Mouse (Mus musculus): ENCODE measurements around the gene Mslnl.
A peak's percentile ranks its signal among the peaks of the same experiment; 100 is the strongest.
"Not testable (repeated sequence)": the region's sequence is repeated elsewhere in the genome, so short reads cannot be mapped to it uniquely, and the experiment has no call there.

Gene Mslnl

DNA sequence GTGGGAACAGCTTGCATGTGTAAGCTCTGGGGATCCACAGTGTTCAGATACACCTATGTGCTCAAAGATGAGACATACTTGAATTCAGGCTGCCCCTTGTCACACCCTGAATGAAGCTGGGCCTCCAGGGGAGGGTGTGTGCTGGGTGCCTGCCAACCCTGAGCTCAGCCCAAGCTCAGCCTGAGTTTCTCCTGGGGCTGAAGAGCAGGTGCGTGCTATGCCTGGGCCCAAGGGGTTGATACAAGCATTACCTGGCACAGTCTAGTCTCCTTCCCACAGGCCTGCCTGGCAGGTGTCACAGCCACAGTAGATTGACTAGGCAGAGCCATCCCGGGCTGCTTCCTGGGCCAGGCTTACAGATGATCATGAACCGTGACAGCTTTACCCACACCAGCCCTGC lies at the start of gene Mslnl:
Mslnl (plus strand) TSS at position 298 of the 400 bp plus-strand sequence.
- DNase-seq: no peak

- no peak for DNase-seq
These were observed 49.5 kb upstream of the Mslnl start for GRCm38 (mm10) chr17:25686323-25686722.

DNA sequence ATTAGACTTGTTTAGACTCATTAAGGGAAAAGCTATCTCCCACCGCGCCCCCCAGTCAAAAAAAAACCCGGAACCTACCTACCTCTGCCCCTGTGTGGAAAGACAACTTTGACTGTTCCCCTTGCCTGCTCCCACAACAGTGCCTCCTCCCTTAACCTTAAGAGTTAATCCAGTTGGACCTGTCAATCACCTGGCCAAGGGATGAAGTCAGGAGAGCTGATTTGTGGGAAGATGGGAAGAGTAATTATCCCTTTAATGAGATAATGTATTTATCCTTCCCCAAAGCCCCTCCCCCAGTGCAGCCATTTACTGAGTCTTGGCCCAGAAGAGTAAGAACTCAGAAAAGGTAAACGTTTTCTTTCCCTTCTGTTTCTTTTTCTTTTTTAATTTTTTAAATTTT lies 46.9 kb upstream of the Mslnl start:
- no peak for DNase-seq

DNA sequence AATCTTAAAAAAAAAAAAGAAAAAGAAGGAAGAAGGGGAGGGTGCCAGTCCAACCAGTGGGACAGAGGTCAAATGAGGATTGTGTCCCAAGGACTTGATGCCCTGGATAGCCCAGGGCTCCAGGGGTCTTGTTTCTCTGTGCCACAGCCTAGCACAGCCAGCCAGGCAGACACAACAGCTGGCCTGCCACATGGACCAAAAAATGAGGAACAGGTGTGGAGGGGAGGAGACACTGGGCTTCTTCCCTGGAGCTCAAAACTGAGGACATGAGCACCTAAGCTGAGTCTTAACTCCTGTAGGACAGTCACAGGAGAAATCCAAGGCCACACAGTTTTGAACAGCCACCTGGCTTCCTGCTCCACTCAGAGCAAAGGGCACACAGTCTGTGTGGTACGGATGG lies 39.6 kb upstream of the Mslnl start:
- no peak for DNase-seq

DNA sequence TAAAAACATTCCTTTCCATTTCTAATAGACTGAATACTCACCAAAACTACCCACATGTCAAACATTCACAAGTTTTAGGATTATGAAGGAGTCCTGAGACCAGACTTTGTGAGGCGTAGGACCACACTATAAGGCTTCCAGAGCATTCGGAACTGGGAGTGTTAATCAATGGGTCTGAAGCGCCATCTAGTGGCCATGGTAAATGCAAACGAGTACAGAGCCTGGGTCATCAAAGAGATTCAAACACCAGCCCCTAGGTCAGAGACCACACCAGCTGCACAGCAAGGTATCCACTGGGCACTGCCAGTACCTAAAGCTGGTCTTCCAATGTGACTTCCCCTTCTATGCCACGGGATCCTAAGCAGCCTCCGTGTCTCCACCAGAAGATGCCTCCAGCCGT lies 37.4 kb upstream of the Mslnl start:
- DNase-seq: peak; percentile 69

- DNase-seq: no peak
These were observed 34.9 kb upstream of the Mslnl start for GRCm38 (mm10) chr17:25700863-25701496.

- DNase-seq: no peak
These were observed 25.8 kb upstream of the Mslnl start for GRCm38 (mm10) chr17:25709994-25710393.

DNA sequence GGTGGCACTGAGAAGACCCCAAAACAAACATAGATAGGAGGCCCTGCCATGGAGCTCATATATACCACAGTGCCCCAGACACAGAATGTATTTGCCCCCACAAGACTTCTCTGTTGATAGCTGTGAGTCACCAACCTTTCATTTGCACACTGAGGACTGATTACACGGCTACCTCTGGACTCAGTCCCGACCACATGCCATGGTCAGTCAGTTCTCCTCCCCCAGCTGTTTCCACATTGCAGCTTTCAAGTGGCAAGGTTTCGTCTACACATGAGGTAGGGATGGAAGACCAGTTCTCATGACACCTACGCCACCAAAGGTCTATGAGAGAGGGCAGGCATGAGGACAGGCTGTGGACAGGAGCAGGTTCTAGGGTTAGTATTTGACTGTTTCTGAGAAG lies 24.7 kb upstream of the Mslnl start:
- DNase-seq: no peak

DNA sequence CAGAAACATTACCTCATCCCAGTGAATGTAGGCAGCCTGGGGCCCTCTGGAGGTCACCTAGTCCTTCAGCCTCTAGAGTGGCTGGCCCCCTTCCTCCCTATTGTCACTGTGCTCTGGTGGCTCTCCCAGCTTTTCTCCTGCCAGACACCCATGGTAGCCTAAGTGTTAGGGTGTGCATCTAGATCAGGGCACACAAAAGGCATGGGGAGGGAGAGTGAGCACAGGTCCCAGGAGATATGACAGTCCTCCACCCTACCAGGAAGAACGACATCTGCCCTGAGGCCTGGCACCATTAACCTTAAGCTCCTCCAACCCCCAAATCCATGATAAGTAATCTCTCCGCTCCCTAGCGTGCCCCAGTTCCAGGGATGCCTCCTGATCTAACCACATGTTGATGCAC lies 20.2 kb upstream of the Mslnl start:
- no peak for DNase-seq

DNA sequence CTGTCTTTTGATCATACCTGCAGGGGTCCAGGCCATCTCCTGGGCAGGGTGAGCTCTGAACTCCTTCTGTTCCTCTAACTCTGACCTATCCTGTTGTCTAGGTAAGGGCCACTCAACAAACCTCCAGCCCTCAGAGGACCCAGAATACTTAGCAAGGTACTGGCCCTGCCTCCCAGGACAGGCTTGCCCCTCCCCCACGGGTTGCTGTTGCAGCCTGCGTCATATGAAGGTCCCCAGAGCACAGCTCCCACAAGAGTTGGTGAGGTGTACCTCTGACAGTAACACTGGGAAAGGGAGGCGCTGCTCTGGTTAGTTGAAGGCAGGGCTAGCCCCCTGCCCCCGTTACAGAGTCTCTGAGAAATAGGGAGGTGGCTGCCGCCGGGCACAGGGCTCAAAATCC lies 19.7 kb upstream of the Mslnl start:
- no peak for DNase-seq

- DNase-seq: no peak
These were observed 18.9 kb upstream of the Mslnl start, which contains the start of gene Gng13 for GRCm38 (mm10) chr17:25716711-25717637. Gene Gng13, plus strand, starts transcription at chr17:25717171.

- no peak for DNase-seq
These were observed 18.2 kb upstream of the Mslnl start for GRCm38 (mm10) chr17:25717691-25718090.

- DNase-seq: no peak
These were observed 14.4 kb upstream of the Mslnl start for GRCm38 (mm10) chr17:25721476-25721875.

GRCm38 (mm10) chr17:25723470-25723869 lies 12.4 kb upstream of the Mslnl start:
- DNase-seq: no peak

DNA sequence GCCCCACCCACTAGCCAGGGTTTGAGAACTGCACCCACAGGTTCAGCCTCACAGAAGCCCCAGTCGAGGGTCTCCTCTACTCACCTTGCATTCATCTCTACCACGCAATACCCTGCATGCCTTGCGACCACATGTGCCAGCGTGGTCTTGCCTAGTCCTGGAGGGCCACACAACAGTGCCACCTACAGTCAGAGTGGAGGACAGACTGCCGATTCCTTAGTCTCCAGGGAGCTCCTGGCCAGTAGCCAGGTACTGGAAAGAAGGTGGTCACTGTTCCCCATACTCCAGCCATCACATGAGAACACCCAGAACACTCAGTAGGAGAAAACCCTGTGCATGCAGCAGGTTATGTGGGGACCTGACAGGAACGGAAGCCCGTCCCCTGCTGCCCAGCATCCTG lies 11.9 kb upstream of the Mslnl start:
- DNase-seq: no peak

DNA sequence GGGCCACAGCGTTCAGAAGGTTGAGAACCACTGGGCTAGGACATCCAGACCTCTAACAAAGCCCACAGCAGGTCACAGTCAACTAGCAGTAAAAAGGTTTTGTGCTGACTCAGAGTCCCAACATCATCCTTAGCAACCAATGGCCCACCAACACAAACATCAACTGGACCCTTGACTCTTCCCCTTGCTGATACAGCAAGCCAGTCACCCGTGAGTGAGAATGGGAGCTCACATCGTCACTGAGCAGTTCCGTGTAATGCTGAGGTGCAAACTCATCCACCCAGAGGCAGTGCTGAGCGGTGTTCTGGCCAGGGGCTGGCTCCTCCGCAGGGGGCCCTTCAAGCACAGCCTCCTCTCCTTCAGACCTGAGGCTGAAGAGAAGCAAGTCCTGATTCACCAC lies 10.6 kb upstream of the Mslnl start:
- DNase-seq: no peak

DNA sequence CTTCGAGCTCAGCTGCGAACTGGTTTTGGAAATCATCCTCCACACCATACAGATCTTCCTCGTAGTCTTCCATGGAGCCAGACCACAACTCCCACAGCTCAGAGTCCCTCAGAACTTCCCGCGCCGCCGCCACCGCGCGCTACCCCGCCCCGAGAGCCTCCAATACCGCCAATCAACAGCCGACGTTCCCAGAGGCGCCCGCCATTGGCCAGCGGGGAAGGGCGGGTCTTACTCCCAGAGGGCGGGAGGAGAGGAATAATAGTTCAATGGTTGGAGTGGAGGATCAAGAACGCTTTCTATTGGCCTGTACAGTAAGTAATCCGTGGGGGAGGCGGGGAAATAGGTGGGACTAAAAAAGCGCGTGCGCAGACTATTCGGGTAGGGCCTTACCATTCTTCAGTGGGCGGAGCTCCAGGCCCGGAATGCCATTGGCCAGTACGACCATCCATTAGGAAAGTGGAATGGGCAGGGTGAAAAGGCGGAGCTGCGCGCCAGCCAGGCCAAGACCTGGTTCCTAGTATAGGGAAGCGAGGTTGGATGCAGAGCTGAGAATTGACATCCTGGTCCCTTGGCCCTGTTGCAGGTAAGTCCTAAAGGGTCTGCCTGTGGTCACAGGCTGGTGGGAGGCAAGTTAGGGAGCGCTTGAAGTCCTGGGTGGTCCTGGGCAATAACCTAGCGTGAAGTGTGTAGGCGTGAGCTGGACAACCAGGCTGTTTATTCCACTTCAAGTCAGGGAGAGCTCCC lies 8.4 kb upstream of the Mslnl start, which contains the start of the genes Chtf18 and Rpusd1:
Chtf18 (minus strand) TSS at position 155 of the 744 bp plus-strand sequence.
Rpusd1 (plus strand) TSS at position 406 of the 744 bp plus-strand sequence.
- DNase-seq: peak; percentile 97

- no peak for DNase-seq
These were observed 7.9 kb upstream of the Mslnl start for GRCm38 (mm10) chr17:25728009-25728270.

DNA sequence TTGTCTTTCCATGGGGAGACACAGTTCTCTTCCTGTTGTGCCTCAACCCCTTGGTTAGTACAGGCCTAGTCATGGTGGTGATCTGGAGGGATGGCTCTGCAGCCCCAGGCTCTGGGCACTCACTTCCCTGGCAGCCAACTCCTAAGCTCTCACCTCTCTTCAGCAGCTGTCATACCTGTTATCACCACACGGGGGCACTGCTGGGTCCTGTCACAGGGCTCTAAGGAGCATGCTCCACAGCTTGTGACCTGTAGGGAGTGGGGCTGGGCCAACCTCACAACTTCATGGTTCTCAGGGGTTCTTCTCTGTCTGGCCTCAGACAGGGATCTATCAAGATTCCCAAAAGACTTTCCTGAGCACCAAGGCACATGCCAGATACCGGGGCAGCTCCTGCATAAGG lies 3.8 kb upstream of the Mslnl start:
- DNase-seq: peak; percentile 82

- no peak for DNase-seq
These were observed 596 bp upstream of the Mslnl start for GRCm38 (mm10) chr17:25735246-25735645.

- no peak for DNase-seq
These were observed 3.0 kb downstream of the Mslnl start for GRCm38 (mm10) chr17:25738861-25739260.

DNA sequence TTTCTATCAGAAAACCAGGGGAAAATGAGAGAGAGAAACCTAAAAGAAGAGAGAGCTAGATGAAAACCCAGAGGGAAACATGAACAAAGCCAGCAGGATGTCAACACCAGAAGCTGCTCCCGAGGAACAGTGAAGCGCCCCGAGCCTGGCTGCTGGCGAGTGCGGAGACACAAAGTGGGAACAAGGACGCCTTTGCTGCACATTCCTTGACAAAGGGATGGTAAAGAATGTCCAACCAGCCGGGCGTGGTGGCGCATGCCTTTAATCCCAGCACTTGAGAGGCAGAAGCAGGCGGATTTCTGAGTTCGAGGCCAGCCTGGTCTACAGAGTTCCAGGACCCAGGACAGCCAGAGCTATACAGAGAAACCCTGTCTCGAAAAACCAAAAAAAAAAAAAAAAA lies 5.6 kb downstream of the Mslnl start:
- not testable (repeated sequence) for DNase-seq

GRCm38 (mm10) chr17:25743831-25744230 lies 8.0 kb downstream of the Mslnl start:
- no peak for DNase-seq

- DNase-seq: no peak
These were observed 8.5 kb downstream of the Mslnl start for GRCm38 (mm10) chr17:25744311-25744710.
